Mouse (Mus musculus): ENCODE measurements around the gene Edar. TPM values are rescaled to one million over a fixed set of nuclear protein-coding genes. Genes with fewer than 3 reads are reported as not detected.

Edar gene
- polyA plus RNA-seq, 1 experiment from 2014 or later, result 0.04 TPM

DNA sequence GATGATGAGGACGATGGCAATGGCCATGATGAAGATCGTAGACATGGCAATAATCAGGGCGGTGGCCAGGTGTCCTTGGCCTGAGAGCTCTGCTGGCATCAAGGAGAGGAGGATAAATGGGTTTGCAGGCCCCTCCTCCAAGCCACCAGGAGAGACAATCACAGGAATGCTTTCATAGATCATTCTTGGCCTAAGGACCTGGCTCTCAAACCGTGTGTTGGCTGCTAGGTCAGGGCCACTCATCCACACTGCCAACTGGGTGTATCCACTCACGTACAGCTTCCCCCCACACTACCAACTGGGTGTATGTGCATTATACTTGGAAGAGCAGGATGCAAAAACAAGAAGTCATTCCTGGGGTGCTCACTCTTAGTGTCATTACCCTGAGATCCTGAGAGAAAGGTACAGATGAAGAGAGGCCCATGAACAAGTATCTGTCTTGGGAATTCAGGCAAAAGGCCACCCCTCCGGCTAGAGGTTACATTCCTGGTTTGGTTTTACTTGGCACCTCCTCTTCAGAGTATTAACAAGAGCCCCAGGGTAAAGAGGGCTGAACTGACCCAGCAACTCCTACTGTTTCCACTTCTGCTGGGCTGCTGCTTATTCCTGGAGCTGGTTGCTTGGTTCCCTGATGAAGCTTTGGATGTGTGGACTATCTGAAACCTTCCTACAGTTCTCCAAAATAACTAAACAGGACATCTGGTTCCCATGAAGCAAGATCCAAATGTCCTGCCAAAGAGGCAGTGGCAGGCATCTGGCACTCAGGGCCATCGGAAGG is 64.8 kb downstream of the Edar start:
- Histone ChIP-seq H3K27me3 (ENCODE audit: insufficient read depth, low read length) (no peaks in the 10 kb centered on the region), H3K4me3 (ENCODE audit: low read depth, low read length) (no peak overlapping the region), H3K4me2 (ENCODE audit: low read depth, low read length) (no peak overlapping the region), H3K9ac (replicated peaks) (no peak overlapping the region), H3K36me3 (replicated peaks; ENCODE audit: insufficient read depth, low read length) (no peaks in the 10 kb centered on the region), H3K4me1 (ENCODE audit: insufficient read depth) (no peaks in the 10 kb centered on the region), H3K9me3 (ENCODE audit: low read length) (no peaks in the 10 kb centered on the region), H3K27ac (ENCODE audit: low read depth) (no peak overlapping the region)
- TF ChIP-seq CTCF (IDR thresholded peaks at IDR 0.05; ENCODE audit: low read depth) (no peak), EP300 (IDR thresholded peaks at IDR 0.05; ENCODE audit: low read depth) (no peak)
- no peak for ATAC-seq
- no peak for DNase-seq
- WGBS (ENCODE audit: insufficient replicate concordance), result 78% methylated on average over 7 of the region's 7 CpGs

GRCm38 (mm10) chr10:58608858-58609257 is 66.6 kb downstream of the Edar start:
- H3K36me3 ChIP-seq (replicated peaks; ENCODE audit: insufficient read depth, low read length), result no peaks in the 10 kb centered on the region
- H3K4me3 ChIP-seq (ENCODE audit: low read depth, low read length), result no peak overlapping the region
- no peaks in the 10 kb centered on the region for H3K9me3 ChIP-seq (ENCODE audit: low read length)
- H3K4me1 ChIP-seq (ENCODE audit: insufficient read depth), result no peaks in the 10 kb centered on the region
- DNase-seq (no peak), ATAC-seq (no peak)
- no peak overlapping the region for H3K9ac ChIP-seq (replicated peaks)
- no peak overlapping the region for H3K4me2 ChIP-seq (ENCODE audit: low read depth, low read length)
- 60% methylated on average over 3 of the region's 3 CpGs for WGBS (ENCODE audit: insufficient replicate concordance)
- no peak for TF ChIP-seq EP300 (IDR thresholded peaks at IDR 0.05; ENCODE audit: low read depth)
- no peak for TF ChIP-seq CTCF (IDR thresholded peaks at IDR 0.05; ENCODE audit: low read depth)
- no peaks in the 10 kb centered on the region for H3K27me3 ChIP-seq (ENCODE audit: insufficient read depth, low read length)
- no peak overlapping the region for H3K27ac ChIP-seq (ENCODE audit: low read depth)

DNA sequence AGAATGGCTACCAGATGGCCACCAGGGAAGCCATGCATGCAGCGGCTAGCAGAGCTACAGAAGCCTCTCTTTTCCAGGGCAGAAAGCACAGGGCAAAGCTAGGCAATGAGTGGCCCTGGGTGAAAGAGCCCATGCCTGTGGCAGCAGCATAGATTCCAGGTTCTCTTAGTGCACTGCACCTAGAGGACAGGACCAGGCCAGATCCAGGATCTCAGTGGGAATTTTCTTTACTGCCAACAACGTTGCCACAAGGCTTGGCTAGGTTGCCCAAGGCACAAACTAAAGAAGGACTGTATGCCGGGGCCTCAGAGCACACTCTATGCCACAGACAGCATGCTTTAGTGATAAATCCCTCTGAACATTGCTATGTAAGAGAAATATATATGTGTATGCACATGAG is 69.1 kb downstream of the Edar start:
- Histone ChIP-seq H3K4me3 (ENCODE audit: low read depth, low read length) (no peak overlapping the region), H3K4me1 (ENCODE audit: insufficient read depth) (no peaks in the 10 kb centered on the region), H3K27me3 (ENCODE audit: insufficient read depth, low read length) (no peaks in the 10 kb centered on the region), H3K27ac (ENCODE audit: low read depth) (no peak overlapping the region), H3K9me3 (ENCODE audit: low read length) (no peaks in the 10 kb centered on the region), H3K4me2 (ENCODE audit: low read depth, low read length) (no peak overlapping the region), H3K9ac (replicated peaks) (no peak overlapping the region), H3K36me3 (replicated peaks; ENCODE audit: insufficient read depth, low read length) (no peaks in the 10 kb centered on the region)
- no peak for TF ChIP-seq EP300 (IDR thresholded peaks at IDR 0.05; ENCODE audit: low read depth)
- no peak for TF ChIP-seq CTCF (IDR thresholded peaks at IDR 0.05; ENCODE audit: low read depth)
- ATAC-seq (no peak), DNase-seq (no peak)
- 75% methylated on average over 3 of the region's 3 CpGs for WGBS (ENCODE audit: insufficient replicate concordance)

DNA sequence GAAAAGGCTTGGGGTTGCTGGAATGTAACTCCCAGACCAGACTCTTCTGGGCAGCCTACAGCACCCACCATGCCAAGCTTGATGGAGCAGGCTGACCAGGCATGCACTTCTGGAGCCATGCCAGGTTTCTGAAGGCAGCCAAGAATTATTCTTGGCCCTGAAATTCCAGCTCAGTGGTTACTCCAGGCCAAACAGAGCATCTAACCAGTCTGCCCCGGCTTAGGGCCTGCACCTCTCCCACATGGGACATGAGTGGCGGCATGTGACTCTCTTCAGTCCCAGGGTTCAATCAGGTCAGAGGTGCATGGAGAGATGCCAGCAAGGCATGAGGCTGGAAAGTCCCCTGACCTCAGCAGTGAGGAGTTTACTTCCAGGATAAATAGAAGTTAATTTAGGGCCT is 70.7 kb downstream of the Edar start:
- H3K9ac ChIP-seq (replicated peaks), result no peak overlapping the region
- TF ChIP-seq CTCF (IDR thresholded peaks at IDR 0.05; ENCODE audit: low read depth) (no peak), EP300 (IDR thresholded peaks at IDR 0.05; ENCODE audit: low read depth) (no peak)
- no peak overlapping the region for H3K4me2 ChIP-seq (ENCODE audit: low read depth, low read length)
- no peaks in the 10 kb centered on the region for H3K36me3 ChIP-seq (replicated peaks; ENCODE audit: insufficient read depth, low read length)
- H3K27ac ChIP-seq (ENCODE audit: low read depth), result no peak overlapping the region
- no peaks in the 10 kb centered on the region for H3K4me1 ChIP-seq (ENCODE audit: insufficient read depth)
- H3K4me3 ChIP-seq (ENCODE audit: low read depth, low read length), result no peak overlapping the region
- ATAC-seq, result no peak
- no peaks in the 10 kb centered on the region for H3K9me3 ChIP-seq (ENCODE audit: low read length)
- no peaks in the 10 kb centered on the region for H3K27me3 ChIP-seq (ENCODE audit: insufficient read depth, low read length)
- no peak for DNase-seq
- WGBS (ENCODE audit: insufficient replicate concordance), result 46% methylated on average over 2 of the region's 2 CpGs

GRCm38 (mm10) chr10:58601946-58602345 is 73.5 kb downstream of the Edar start:
- no peak for DNase-seq
- TF ChIP-seq CTCF (IDR thresholded peaks at IDR 0.05; ENCODE audit: low read depth) (no peak), EP300 (IDR thresholded peaks at IDR 0.05; ENCODE audit: low read depth) (no peak)
- H3K4me3 ChIP-seq (ENCODE audit: low read depth, low read length), result no peak overlapping the region
- no peak for ATAC-seq
- H3K27me3 ChIP-seq (ENCODE audit: insufficient read depth, low read length), result no peaks in the 10 kb centered on the region
- WGBS (ENCODE audit: insufficient replicate concordance), result 67% methylated on average over 7 of the region's 7 CpGs
- H3K9me3 ChIP-seq (ENCODE audit: low read length), result no peaks in the 10 kb centered on the region
- H3K4me1 ChIP-seq (ENCODE audit: insufficient read depth), result no peaks in the 10 kb centered on the region
- no peak overlapping the region for H3K9ac ChIP-seq (replicated peaks)
- H3K36me3 ChIP-seq (replicated peaks; ENCODE audit: insufficient read depth, low read length), result no peaks in the 10 kb centered on the region
- H3K4me2 ChIP-seq (ENCODE audit: low read depth, low read length), result no peak overlapping the region
- H3K27ac ChIP-seq (ENCODE audit: low read depth), result no peak overlapping the region

- Histone ChIP-seq H3K9ac (replicated peaks) (no peak overlapping the region), H3K9me3 (ENCODE audit: low read length) (no peaks in the 10 kb centered on the region), H3K4me3 (ENCODE audit: low read depth, low read length) (no peak overlapping the region), H3K27ac (ENCODE audit: low read depth) (no peak overlapping the region), H3K4me2 (ENCODE audit: low read depth, low read length) (no peak overlapping the region), H3K27me3 (ENCODE audit: insufficient read depth, low read length) (no peaks in the 10 kb centered on the region), H3K36me3 (replicated peaks; ENCODE audit: insufficient read depth, low read length) (no peaks in the 10 kb centered on the region), H3K4me1 (ENCODE audit: insufficient read depth) (no peaks in the 10 kb centered on the region)
- TF ChIP-seq EP300 (IDR thresholded peaks at IDR 0.05; ENCODE audit: low read depth) (no peak), CTCF (IDR thresholded peaks at IDR 0.05; ENCODE audit: low read depth) (no peak)
- WGBS (ENCODE audit: insufficient replicate concordance), result 58% methylated on average over 6 of the region's 6 CpGs
- ATAC-seq (no peak), DNase-seq (no peak)
Observed at GRCm38 (mm10) chr10:58601431-58601901, 74.0 kb downstream of the Edar start.

Measured in liver, postnatal 0 days (tissue).